Mouse (Mus musculus) monocyte, adult 5-6 weeks (primary cell): ENCODE data around the gene Ndufs4. TPM values are rescaled to one million over a fixed set of nuclear protein-coding genes. Genes with fewer than 3 reads are reported as not detected.

Experiments used
- ATAC-seq: fragments of 153-309, 156-312 bp; replicated peaks from 2 replicates; pipeline ENCODE4 v1.8.0; 2017; ENCODE audit warnings: mild to moderate bottlenecking; ENCODE audit not compliant: low TSS enrichment, insufficient number of reproducible peaks, severe bottlenecking, poor library complexity, low FRiP score
- total RNA-seq: library from RNA; stranded (forward); fragments of 200-1000, 200-491, 200-594 nt; gene quantifications from 3 replicates; pipeline ENCODE4 v1.2.3, GENCODE M21; 2017

Ndufs4 gene
- total RNA-seq, 1 experiment from 2014 or later = 131 TPM

- no peak for ATAC-seq
Measured at GRCm38 (mm10) chr13:114260486-114261205, 127.4 kb downstream of the Ndufs4 start.

DNA sequence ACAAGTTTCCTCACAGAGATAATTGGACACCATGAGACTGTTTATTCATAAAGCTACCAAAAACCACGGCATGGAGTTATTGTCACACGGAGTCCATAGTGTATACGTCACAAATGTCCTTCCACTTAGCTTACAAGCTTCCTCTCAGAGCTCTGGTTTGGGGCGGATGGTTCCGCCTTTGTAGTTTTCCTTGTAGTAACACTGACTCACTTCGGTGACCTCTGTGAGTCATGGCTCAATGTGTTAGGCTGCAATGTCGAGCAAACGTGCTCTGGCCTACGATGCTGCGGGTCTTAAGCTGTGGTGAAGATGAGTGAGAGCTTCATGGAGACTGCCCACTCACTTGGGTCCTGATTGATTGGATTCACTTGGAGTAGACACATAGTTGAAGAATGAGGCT is 133.4 kb downstream of the Ndufs4 start:
- no peak for ATAC-seq

Other genes starting within 250 kb of the Ndufs4 start
- 0.11 TPM in 1 of 3 replicates, not detected in the others for gene Fst, start 70.7 kb upstream of the Ndufs4 start, total RNA-seq